15 mouse cellular contexts compared by ENCODE assay signal in the genomic region with DNA sequence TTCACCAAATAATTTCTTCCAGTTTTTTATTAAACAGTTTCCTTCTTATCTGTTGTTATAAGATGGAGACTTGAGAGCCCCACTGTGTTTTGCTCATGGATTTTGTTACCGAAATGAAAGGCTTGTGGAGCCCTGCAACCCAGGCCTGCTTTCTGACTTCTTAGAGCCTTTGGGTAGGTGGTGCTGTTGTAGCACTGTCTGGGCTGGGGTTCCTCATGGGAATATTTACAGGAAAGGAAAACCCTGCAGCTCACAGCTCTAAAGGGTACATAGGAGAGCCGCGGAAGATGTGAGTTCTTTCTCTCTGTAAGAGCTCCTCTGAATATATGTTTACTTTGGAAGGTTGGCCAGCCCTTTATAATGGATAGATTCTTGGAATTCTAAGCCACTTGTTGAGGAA. TPM values are rescaled to one million over a fixed set of nuclear protein-coding genes. Genes with fewer than 3 reads are reported as not detected.
A peak's percentile ranks its signal among the peaks of the same experiment; 100 is the strongest.
DNase-seq lines count a peak whose midpoint lies in the region; ATAC-seq and TF ChIP-seq lines count a peak whose summit lies in the region.
"Had no signal": no experiment of that assay in that cellular context is flagged by ENCODE, and none has a peak within 500 bp of the region (broad histone marks: within the 10 kb centered on the region; RNA-seq: fewer than 3 reads in every experiment).

No protein-coding gene starts in this region.

- WGBS in heart, postnatal 0 days: 74% methylated on average over 3 of the region's 3 CpGs
- WGBS in lung, embryonic 15.5 days: 14% methylated on average over 3 of the region's 3 CpGs
- 41% methylated on average over 3 of the region's 3 CpGs for WGBS in lung, adult 2 months

- no peaks in the 10 kb centered on the region for H3K36me3 ChIP-seq in heart, postnatal 0 days (replicated peaks; ENCODE audit: control insufficient read depth, insufficient read depth, low read length)
- H3K36me3 ChIP-seq in lung, embryonic 15.5 days: no peaks in the 10 kb centered on the region
- H3K36me3 ChIP-seq: forebrain, embryonic 15.5 days; hindbrain, embryonic 13.5 days; limb, embryonic 10.5 days had no signal

- H3K4me1 ChIP-seq in heart, postnatal 0 days (ENCODE audit: control insufficient read depth, insufficient read depth): no peaks in the 10 kb centered on the region
- peaks cover 14% of the 10 kb centered on the region for H3K4me1 ChIP-seq in lung, embryonic 15.5 days
- H3K4me1 ChIP-seq in lung, adult 2 months (ENCODE audit: control insufficient read depth, insufficient read depth, low read length): peaks cover 5% of the 10 kb centered on the region

- H3K9me3 ChIP-seq in heart, postnatal 0 days (replicated peaks; ENCODE audit: control insufficient read depth, low read length): no peaks in the 10 kb centered on the region
- no peaks in the 10 kb centered on the region for H3K9me3 ChIP-seq in lung, embryonic 15.5 days
- H3K9me3 ChIP-seq: forebrain, embryonic 15.5 days; hindbrain, embryonic 13.5 days; limb, embryonic 10.5 days had no signal

- no peak for TF ChIP-seq POLR2A in lung, adult 2 months (IDR thresholded peaks at IDR 0.05; ENCODE audit: borderline replicate concordance, extremely low read depth, low read depth, low read length)

- ATAC-seq in heart, postnatal 0 days (ENCODE audit: insufficient read depth, low read depth): no peak
- ATAC-seq in lung, embryonic 15.5 days (ENCODE audit: borderline replicate concordance, extremely low read depth, low FRiP score, low TSS enrichment): peak; percentile 72; the same call in 1 of the 2 replicates
- ATAC-seq: CD4-positive, CD25-positive, alpha-beta regulatory T cell, adult 4 months; forebrain, embryonic 15.5 days; liver, postnatal 0 days had no signal

- no peak overlapping the region for H3K27ac ChIP-seq in heart, postnatal 0 days (ENCODE audit: low read depth)
- peak overlapping the region; percentile 45; the same call in 1 of the 2 replicates for H3K27ac ChIP-seq in lung, embryonic 15.5 days
- H3K27ac ChIP-seq: forebrain, embryonic 15.5 days; hindbrain, embryonic 13.5 days; limb, embryonic 10.5 days had no signal

- TF ChIP-seq EP300 in heart, postnatal 0 days (IDR thresholded peaks at IDR 0.05; ENCODE audit: low read depth): no peak

- no peaks in the 10 kb centered on the region for H3K27me3 ChIP-seq in heart, postnatal 0 days (ENCODE audit: control insufficient read depth, insufficient read depth, low read length)
- no peaks in the 10 kb centered on the region for H3K27me3 ChIP-seq in lung, embryonic 15.5 days
- H3K27me3 ChIP-seq: forebrain, embryonic 15.5 days; hindbrain, embryonic 13.5 days had no signal

- DNase-seq in heart, postnatal 0 days (ENCODE audit: low spot score): no peak
- DNase-seq in heart, postnatal 4 days: no peak
- DNase-seq in lung, adult 2 months: no peak
- DNase-seq in embryo, embryonic 10.5 days (ENCODE audit: low spot score): peak; percentile 35
- DNase-seq in lung, postnatal 10 days: peak; percentile 65
- no peak for DNase-seq in MN1 (ENCODE audit: low spot score)
- DNase-seq in right cerebral cortex, postnatal 4 days: no peak
- DNase-seq: adrenal gland, adult 8-10 months; gastrocnemius, postnatal 36 days; liver, postnatal 0 days had no signal

- no peak overlapping the region for H3K9ac ChIP-seq in heart, postnatal 0 days (replicated peaks; ENCODE audit: low read depth, low read length)
- no peak overlapping the region for H3K9ac ChIP-seq in lung, embryonic 15.5 days
- H3K9ac ChIP-seq: forebrain, embryonic 15.5 days; hindbrain, embryonic 13.5 days; liver, postnatal 0 days had no signal

- no peak overlapping the region for H3K4me3 ChIP-seq in heart, postnatal 0 days (ENCODE audit: low read depth, low read length)
- no peak overlapping the region for H3K4me3 ChIP-seq in lung, embryonic 15.5 days
- no peak overlapping the region for H3K4me3 ChIP-seq in lung, adult 2 months (replicated peaks; ENCODE audit: extremely low read depth, low read depth, low read length)
- H3K4me3 ChIP-seq: forebrain, embryonic 15.5 days; hindbrain, embryonic 13.5 days; limb, embryonic 10.5 days had no signal

- 0 out of 2 replicates have a peak, but pooled peaks have one; percentile 27 for TF ChIP-seq CTCF in heart, postnatal 0 days (IDR thresholded peaks at IDR 0.05; ENCODE audit: low read depth)
- TF ChIP-seq CTCF in lung, adult 2 months (IDR thresholded peaks at IDR 0.05; ENCODE audit: insufficient read depth, low read length): no peak

- no peak overlapping the region for H3K4me2 ChIP-seq in heart, postnatal 0 days (ENCODE audit: low read depth, low read length)
- 0 out of 2 replicates have a peak overlapping the region, but pooled peaks have one; percentile 3 for H3K4me2 ChIP-seq in lung, embryonic 15.5 days
- H3K4me2 ChIP-seq: forebrain, embryonic 15.5 days; hindbrain, embryonic 13.5 days had no signal

RNA-seq across cellular contexts. Expression of a gene that starts 41.0 kb away (rescaled TPM):
- 31.0 and 37.4 TPM in 2 replicates for total RNA-seq in heart, postnatal 0 days (2014; rRNA removed; ENCODE audit: low replicate concordance)
- polyA plus RNA-seq in heart, postnatal 0 days (2015; fragmentation: Nextera tagmentation; extraction: Ambion mirVana): 18.5 and 20.1 TPM in 2 replicates
- total RNA-seq in heart, postnatal 4 days (2021): 10 to 100 TPM; 24.4 to 24.7 TPM
- polyA plus RNA-seq in lung, embryonic 15.5 days (2015; fragmentation: Nextera tagmentation; extraction: Ambion mirVana): 30.8 and 32.5 TPM in 2 replicates
- 54.9 and 55.7 TPM in 2 replicates for polyA plus RNA-seq in lung, adult 2 months (2012; rRNA removed)

Comparison
In these comparisons a context has a peak if more than half of its experiments do, and no peak if none do; other contexts are left out.
1. DNase-seq: peak in embryo, embryonic 10.5 days (single experiment) and lung, postnatal 10 days (single experiment); none in heart, postnatal 0 days (single experiment), heart, postnatal 4 days (single experiment), lung, adult 2 months (single experiment), MN1 (single experiment) and right cerebral cortex, postnatal 4 days (single experiment).